Mouse (Mus musculus): ENCODE measurements around the gene Rbm11. TPM values are rescaled to one million over a fixed set of nuclear protein-coding genes. Genes with fewer than 3 reads are reported as not detected.

The Rbm11 gene
- 0.39 and 0.91 TPM in 2 replicates for total RNA-seq (2017)

GRCm38 (mm10) chr16:75592671-75593500 is at the start of gene Rbm11:
Rbm11 (plus strand) TSS chr16:75592844.
- peak; percentile 88 for ATAC-seq (replicated peaks; ENCODE audit: low read depth, poor library complexity, severe bottlenecking)

- no peak for ATAC-seq (replicated peaks; ENCODE audit: low read depth, poor library complexity, severe bottlenecking)
These were observed 47.3 kb upstream of the Rbm11 start for GRCm38 (mm10) chr16:75545310-75545709.

- ATAC-seq (replicated peaks; ENCODE audit: low read depth, poor library complexity, severe bottlenecking): no peak
These were observed 29.7 kb upstream of the Rbm11 start for GRCm38 (mm10) chr16:75562910-75563309.

GRCm38 (mm10) chr16:75582279-75582678 is 10.4 kb upstream of the Rbm11 start:
- ATAC-seq (replicated peaks; ENCODE audit: low read depth, poor library complexity, severe bottlenecking): no peak

- no peak for ATAC-seq (replicated peaks; ENCODE audit: low read depth, poor library complexity, severe bottlenecking)
These were observed 6.7 kb upstream of the Rbm11 start, which contains the start of gene Lipi for GRCm38 (mm10) chr16:75585961-75586360. Lipi (minus strand) TSS chr16:75586061.

- ATAC-seq (replicated peaks; ENCODE audit: low read depth, poor library complexity, severe bottlenecking): 0 out of 2 replicates have a peak, but pooled peaks have one; percentile 47
These were observed 6.2 kb upstream of the Rbm11 start for GRCm38 (mm10) chr16:75586466-75586865.

GRCm38 (mm10) chr16:75593501-75594183 is 998 bp downstream of the Rbm11 start:
- ATAC-seq (replicated peaks; ENCODE audit: low read depth, poor library complexity, severe bottlenecking): peak; percentile 22; the same call in 1 of the 2 replicates

- ATAC-seq (replicated peaks; ENCODE audit: low read depth, poor library complexity, severe bottlenecking): no peak
These were observed 13.8 kb downstream of the Rbm11 start for GRCm38 (mm10) chr16:75606415-75606814.

- ATAC-seq (replicated peaks; ENCODE audit: low read depth, poor library complexity, severe bottlenecking): no peak
These were observed 19.9 kb downstream of the Rbm11 start for GRCm38 (mm10) chr16:75612561-75612960.

GRCm38 (mm10) chr16:75617651-75618349 is 25.2 kb downstream of the Rbm11 start:
- peak; percentile 80 for ATAC-seq (replicated peaks; ENCODE audit: low read depth, poor library complexity, severe bottlenecking)

- ATAC-seq (replicated peaks; ENCODE audit: low read depth, poor library complexity, severe bottlenecking): peak; percentile 50; the same call in 1 of the 2 replicates
These were observed 35.2 kb downstream of the Rbm11 start for GRCm38 (mm10) chr16:75627862-75628261.

Other genes with a start within 250 kb of the Rbm11 start
- not detected in 2 replicates for gene Lipi, start 6.8 kb upstream of the Rbm11 start, total RNA-seq (2017)
- 30.3 and 31.6 TPM in 2 replicates for gene Hspa13, start 174.3 kb downstream of the Rbm11 start, total RNA-seq (2017)

Measured in common myeloid progenitor, adult 5-6 weeks (primary cell).